Mouse (Mus musculus) A20 (cell line): ENCODE measurements around the gene Olfr683.
"Not testable (repeated sequence)": the region's sequence is repeated elsewhere in the genome, so short reads cannot be mapped to it uniquely, and the experiment has no call there.

ENCODE experiments used
- DNase-seq: peaks from one replicate; pipeline ENCODE4 v3.0.0-alpha.2; 2011; ENCODE audit warnings: low read depth, low spot score

Olfr683 gene

GRCm38 (mm10) chr7:105146912-105147311, at the start of gene Olfr683:
Gene Olfr683 (minus strand): TSS chr7:105147012.
- DNase-seq = no peak

GRCm38 (mm10) chr7:105185912-105186311, 39.1 kb upstream of the Olfr683 start, which contains the start of gene Olfr685:
Gene Olfr685 (minus strand): TSS chr7:105186012.
- DNase-seq = no peak

GRCm38 (mm10) chr7:105170773-105171172, 24.0 kb upstream of the Olfr683 start:
- no peak for DNase-seq

GRCm38 (mm10) chr7:105163553-105163952, 16.7 kb upstream of the Olfr683 start, which contains the start of gene Olfr684:
Gene Olfr684 (minus strand): TSS chr7:105163653.
- DNase-seq = no peak

GRCm38 (mm10) chr7:105141275-105141674, 5.5 kb downstream of the Olfr683 start:
- DNase-seq = no peak

GRCm38 (mm10) chr7:105116536-105116935, 30.3 kb downstream of the Olfr683 start, which contains the start of gene Olfr681:
Gene Olfr681 (plus strand): TSS chr7:105116836.
- DNase-seq = no peak

GRCm38 (mm10) chr7:105092717-105093116, 54.1 kb downstream of the Olfr683 start, which contains the start of gene Olfr680-ps1:
Gene Olfr680-ps1 (minus strand): TSS chr7:105092817.
- not testable (repeated sequence) for DNase-seq
